Mouse (Mus musculus) heart, postnatal 0 days (tissue): ENCODE measurements around the gene BC034090. TPM values are rescaled to one million over a fixed set of nuclear protein-coding genes. Genes with fewer than 3 reads are reported as not detected.

Experiments
- ATAC-seq: fragments of 200-750 bp; cut with Nextera tagmentation; 2 replicates; pipeline ENCODE4 v1.8.0; 2017; ENCODE audit warnings: low read depth, moderate number of reproducible peaks, moderate library complexity; ENCODE audit not compliant: insufficient read depth
- DNase-seq: peaks from one replicate; pipeline ENCODE4 v3.0.0-alpha.2; 2016; ENCODE audit warnings: low spot score
- H3K27ac ChIP-seq: fragments of 300-500 bp; sonication (generic); 2 replicates; pipeline ENCODE4 v1.5.1; 2014; ENCODE audit warnings: low read depth, mild to moderate bottlenecking
- H3K27me3 ChIP-seq: fragments of 300-500 bp; sonication (generic); 2 replicates; pipeline ENCODE4 v1.6.1; 2014; ENCODE audit warnings: low read length, mixed read lengths; ENCODE audit not compliant: control insufficient read depth, insufficient read depth
- H3K36me3 ChIP-seq: fragments of 300-500 bp; sonication (generic); replicated peaks from 2 replicates; pipeline ENCODE4 v1.6.1; 2014; ENCODE audit warnings: low read length, mixed read lengths; ENCODE audit not compliant: control insufficient read depth, insufficient read depth
- H3K4me1 ChIP-seq: fragments of 300-500 bp; sonication (generic); 2 replicates; pipeline ENCODE4 v1.6.1; 2014; ENCODE audit warnings: antibody characterized with exemption; ENCODE audit not compliant: control insufficient read depth, insufficient read depth
- H3K4me2 ChIP-seq: fragments of 300-500 bp; sonication (generic); 2 replicates; pipeline ENCODE4 v1.6.1; 2014; ENCODE audit warnings: low read depth, mild to moderate bottlenecking, low read length, moderate library complexity
- H3K4me3 ChIP-seq: fragments of 300-500 bp; sonication (generic); 2 replicates; pipeline ENCODE4 v1.5.1; 2014; ENCODE audit warnings: low read depth, low read length
- H3K9ac ChIP-seq: fragments of 300-500 bp; sonication (generic); replicated peaks from 2 replicates; pipeline ENCODE4 v1.6.1; 2014; ENCODE audit warnings: low read depth, low read length, mixed read lengths
- H3K9me3 ChIP-seq: fragments of 300-500 bp; sonication (generic); replicated peaks from 2 replicates; pipeline ENCODE4 v1.6.1; 2016; ENCODE audit warnings: low read length; ENCODE audit not compliant: control insufficient read depth
- CTCF ChIP-seq: IDR thresholded peaks from 2 replicates; pipeline ENCODE4 v1.5.1; 2016; ENCODE audit warnings: antibody characterized with exemption, control low read depth, low read depth
- EP300 ChIP-seq: IDR thresholded peaks from 2 replicates; pipeline ENCODE4 v1.6.1; 2016; ENCODE audit warnings: antibody characterized with exemption, low read depth
- WGBS: fragments of 180-500 bp; shearing (Covaris S2); extraction: QIAGEN DNeasy Blood & Tissue Kit; methylation state at CpG from one replicate; pipeline ENCODE4 v1.1.7; 2014; 5-methylcytosine and 5-hydroxymethylcytosine counted together
- polyA plus RNA-seq: library from polyadenylated mRNA; unstranded; fragments of >200 nt; fragmentation: Nextera tagmentation; extraction: Ambion mirVana; gene quantifications from 2 replicates; pipeline ENCODE4 v1.2.1, GENCODE M21; 2015
- total RNA-seq: library from RNA; depleted of rRNA; stranded (reverse); fragments of >200 nt; gene quantifications from 2 replicates; pipeline ENCODE4 v1.2.3, GENCODE M21; 2014; ENCODE audit warnings: low replicate concordance

The BC034090 gene
- total and polyA plus RNA-seq, 2 experiments from 2014 or later = 9.7 to 82.1 TPM

DNA sequence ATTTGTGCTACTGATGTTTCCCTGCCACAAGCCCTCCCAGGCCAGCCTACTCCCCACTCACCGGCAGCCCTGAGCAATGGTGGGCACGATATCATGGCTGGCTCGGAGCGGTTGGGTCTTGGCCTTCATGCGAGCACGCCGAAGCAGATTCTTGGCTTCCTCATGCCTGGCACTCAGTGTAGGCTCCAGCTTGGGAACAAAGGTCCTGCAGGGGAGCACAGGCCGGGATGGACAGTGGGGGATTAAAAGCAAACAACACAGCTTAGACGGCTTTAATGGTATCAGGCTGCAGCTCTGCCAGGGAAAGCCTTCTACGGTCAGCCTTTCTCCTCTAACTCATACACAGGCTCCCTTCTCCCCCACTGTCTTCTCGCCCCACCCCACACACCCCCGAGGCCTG, 11.9 kb downstream of the BC034090 start:
- no peak overlapping the region for H3K4me3 ChIP-seq
- H3K4me2 ChIP-seq = no peak overlapping the region
- peak overlapping the region; percentile 10; the same call in 1 of the 2 replicates for H3K9ac ChIP-seq
- H3K9me3 ChIP-seq = no peaks in the 10 kb centered on the region
- H3K27ac ChIP-seq = peak overlapping the region; percentile 94
- WGBS = 68% methylated on average over 12 of the region's 12 CpGs
- DNase-seq (no peak), ATAC-seq (no peak)
- peaks cover 60% of the 10 kb centered on the region for H3K4me1 ChIP-seq
- no peaks in the 10 kb centered on the region for H3K27me3 ChIP-seq
- TF ChIP-seq CTCF = no peak
- TF ChIP-seq EP300 = no peak
- H3K36me3 ChIP-seq = peaks cover 16% of the 10 kb centered on the region

DNA sequence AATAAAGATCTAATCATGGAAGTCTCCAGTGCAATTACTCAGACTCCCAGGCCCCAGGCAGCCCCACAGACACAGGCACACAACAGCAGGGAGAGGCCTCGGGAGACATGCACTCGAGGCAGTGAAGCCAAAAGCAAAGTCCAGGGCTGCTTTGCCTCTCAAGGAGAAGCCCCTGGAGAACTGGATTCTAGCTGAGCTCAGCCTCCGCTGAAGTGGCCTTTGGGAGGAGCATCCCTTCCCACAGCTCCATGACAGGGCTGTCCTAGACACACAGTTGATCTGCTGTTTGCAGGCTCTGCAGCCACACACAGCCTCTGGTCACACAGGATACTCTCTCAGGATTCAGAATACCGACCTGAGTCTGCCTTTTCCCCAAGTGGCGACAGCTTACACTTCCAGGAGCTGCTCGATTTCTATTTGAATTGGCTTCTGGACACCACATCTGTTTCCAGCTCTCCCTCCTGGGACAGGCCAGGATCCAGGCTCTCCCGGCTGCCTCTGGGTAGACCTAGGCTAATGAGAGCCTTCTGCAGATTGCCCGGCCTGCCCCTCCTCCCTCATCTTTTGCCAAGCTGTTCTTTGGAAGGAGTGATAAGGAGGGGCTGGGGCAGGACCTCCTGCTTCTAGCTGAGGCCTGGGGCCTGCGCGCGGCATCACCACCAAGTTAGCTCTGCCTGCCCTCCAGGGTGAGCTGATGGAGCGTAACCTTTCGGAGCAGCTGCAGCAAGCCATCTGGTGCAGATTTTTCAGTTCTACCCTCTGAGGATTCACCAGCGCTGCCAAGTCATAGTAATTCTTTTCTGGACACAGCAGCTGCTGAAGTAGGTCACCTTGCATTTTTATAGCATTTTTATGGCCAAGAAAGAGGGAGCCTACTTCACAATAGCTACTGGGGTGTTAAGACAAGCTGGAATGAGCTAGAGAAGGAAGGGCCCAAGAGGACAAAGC, 14.5 kb downstream of the BC034090 start:
- peak overlapping the region; percentile 47 for H3K27ac ChIP-seq

GRCm38 (mm10) chr1:155223849-155224554, 20.2 kb downstream of the BC034090 start:
- H3K36me3 ChIP-seq = peaks cover 47% of the 10 kb centered on the region
- no peak overlapping the region for H3K9ac ChIP-seq
- ATAC-seq (peak; percentile 85), DNase-seq (peak; percentile 86)
- no peaks in the 10 kb centered on the region for H3K9me3 ChIP-seq
- H3K27ac ChIP-seq = peak overlapping the region; percentile 0; the same call in 1 of the 2 replicates
- peak overlapping the region; percentile 35 for H3K4me2 ChIP-seq
- 21% methylated on average over 16 of the region's 16 CpGs for WGBS
- TF ChIP-seq EP300 = no peak
- TF ChIP-seq CTCF = peak; percentile 98
- H3K4me1 ChIP-seq = peaks cover 9% of the 10 kb centered on the region; the same call in 1 of the 2 replicates
- H3K4me3 ChIP-seq = no peak overlapping the region
- H3K27me3 ChIP-seq = no peaks in the 10 kb centered on the region

More for the DNA sequence above, 14.5 kb downstream of the BC034090 start:
- Histone ChIP-seq H3K9me3 (no peaks in the 10 kb centered on the region), H3K4me3 (no peak overlapping the region), H3K4me1 (peaks cover 40% of the 10 kb centered on the region), H3K4me2 (no peak overlapping the region), H3K9ac (no peak overlapping the region), H3K36me3 (peaks cover 32% of the 10 kb centered on the region), H3K27me3 (no peaks in the 10 kb centered on the region)
- 25% methylated on average over 14 of the region's 14 CpGs for WGBS
- ATAC-seq = no peak
- TF ChIP-seq EP300 (no peak), CTCF (no peak)
- DNase-seq = no peak

DNA sequence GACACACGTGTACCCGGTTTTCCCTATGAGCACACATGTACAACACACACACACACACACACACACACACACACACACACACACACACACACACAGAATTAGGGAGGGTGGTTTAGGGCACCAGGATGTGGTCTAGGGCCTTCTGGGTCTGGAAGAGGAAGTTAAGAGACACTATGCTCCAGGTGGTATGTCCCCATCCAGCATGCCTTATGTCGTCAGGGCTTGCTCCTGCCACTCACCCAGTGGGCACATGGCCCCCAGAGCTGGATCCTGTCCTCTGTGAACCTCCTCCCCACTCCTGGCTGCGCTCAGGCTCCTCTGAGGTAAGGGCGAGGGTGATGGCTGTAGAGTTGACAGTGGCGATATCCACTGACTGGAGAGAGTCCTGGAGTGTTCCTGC, 21.2 kb downstream of the BC034090 start:
- ATAC-seq = no peak
- no peak overlapping the region for H3K27ac ChIP-seq
- WGBS = 79% methylated on average over 6 of the region's 6 CpGs

GRCm38 (mm10) chr1:155222101-155222669, 22.1 kb downstream of the BC034090 start:
- Histone ChIP-seq H3K4me2 (no peak overlapping the region), H3K9me3 (no peaks in the 10 kb centered on the region), H3K27me3 (no peaks in the 10 kb centered on the region), H3K4me1 (peaks cover 9% of the 10 kb centered on the region; the same call in 1 of the 2 replicates), H3K4me3 (no peak overlapping the region), H3K36me3 (peaks cover 49% of the 10 kb centered on the region), H3K27ac (peak overlapping the region; percentile 52; the same call in 1 of the 2 replicates), H3K9ac (0 out of 2 replicates have a peak overlapping the region, but pooled peaks have one; percentile 14)
- 47% methylated on average over 11 of the region's 11 CpGs for WGBS
- DNase-seq (no peak), ATAC-seq (no peak)
- TF ChIP-seq EP300 (no peak), CTCF (no peak)

More for the DNA sequence above, 21.2 kb downstream of the BC034090 start:
- TF ChIP-seq EP300 (no peak), CTCF (no peak)
- no peaks in the 10 kb centered on the region for H3K9me3 ChIP-seq
- H3K4me1 ChIP-seq = peaks cover 9% of the 10 kb centered on the region; the same call in 1 of the 2 replicates
- H3K27me3 ChIP-seq = no peaks in the 10 kb centered on the region
- H3K4me3 ChIP-seq = no peak overlapping the region
- H3K36me3 ChIP-seq = peaks cover 42% of the 10 kb centered on the region
- DNase-seq = no peak
- H3K9ac ChIP-seq = no peak overlapping the region
- no peak overlapping the region for H3K4me2 ChIP-seq
